8 mouse cellular contexts compared by ENCODE assay signal in the genomic region with DNA sequence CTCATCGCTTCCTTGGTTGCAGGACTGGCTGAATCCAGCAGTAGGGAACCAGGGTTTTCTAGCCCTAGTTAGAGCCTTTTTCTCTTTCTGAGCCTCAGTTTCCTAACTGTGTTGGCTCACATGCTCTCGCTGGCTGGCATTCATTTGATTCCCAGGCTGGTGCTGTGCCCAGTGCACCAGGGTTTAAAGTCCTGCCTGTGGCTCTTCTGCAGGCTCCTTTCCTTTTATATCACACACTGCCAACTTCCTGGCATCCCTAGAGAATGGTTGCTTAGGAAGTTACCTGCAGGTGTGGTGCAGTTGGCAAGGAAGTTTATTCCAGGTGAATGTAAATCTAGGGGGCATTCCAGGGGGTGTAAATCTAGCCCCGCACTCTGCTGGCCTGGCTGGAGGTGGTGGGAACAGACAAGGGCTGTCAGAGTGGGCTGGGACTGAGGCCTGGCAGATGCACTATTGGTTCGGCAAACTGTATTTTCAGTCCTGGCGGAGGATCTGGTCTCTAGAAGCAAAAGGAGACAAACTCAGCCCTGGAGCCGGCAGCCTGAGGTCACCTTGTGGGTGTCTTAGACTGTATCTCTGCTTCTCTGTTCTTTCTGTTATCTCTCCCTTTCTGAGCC. TPM values are rescaled to one million over a fixed set of nuclear protein-coding genes. Genes with fewer than 3 reads are reported as not detected.
DNase-seq lines count a peak whose midpoint lies in the region; ATAC-seq lines count a peak whose summit lies in the region.

No protein-coding gene starts in this region.

- peak overlapping the region; percentile 79 for H3K4me2 ChIP-seq in heart, embryonic 11.5 days
- peak overlapping the region; percentile 97 for H3K4me2 ChIP-seq in embryonic facial prominence, embryonic 13.5 days
- H3K4me2 ChIP-seq in intestine, embryonic 16.5 days (ENCODE audit: low read depth, low read length) = peak overlapping the region; percentile 80

- DNase-seq in heart, adult 18-20 months = no peak
- no peak for DNase-seq in midbrain, embryonic 10.5 days (ENCODE audit: low spot score)
- DNase-seq in frontal cortex, postnatal 10 days (ENCODE audit: low spot score in 2 of 2) = no peak
- no peak for DNase-seq in ovary, postnatal 10 days (ENCODE audit: low spot score)

- H3K27ac ChIP-seq in heart, embryonic 11.5 days (ENCODE audit: low read depth, low read length) = peak overlapping the region; percentile 46
- H3K27ac ChIP-seq in embryonic facial prominence, embryonic 13.5 days = peak overlapping the region; percentile 49
- H3K27ac ChIP-seq in intestine, embryonic 16.5 days (ENCODE audit: low read length) = peak overlapping the region; percentile 65
- H3K27ac ChIP-seq in midbrain, embryonic 10.5 days (replicated peaks) = peak overlapping the region; percentile 89

- H3K4me1 ChIP-seq in heart, embryonic 11.5 days (ENCODE audit: control insufficient read depth, insufficient read depth, low read length) = peaks cover 14% of the 10 kb centered on the region
- peaks cover 30% of the 10 kb centered on the region for H3K4me1 ChIP-seq in embryonic facial prominence, embryonic 13.5 days
- peaks cover 18% of the 10 kb centered on the region for H3K4me1 ChIP-seq in intestine, embryonic 16.5 days (ENCODE audit: control insufficient read depth, insufficient read depth, low read length)
- H3K4me1 ChIP-seq in midbrain, embryonic 10.5 days = peaks cover 31% of the 10 kb centered on the region

- H3K36me3 ChIP-seq in heart, embryonic 11.5 days (ENCODE audit: control insufficient read depth, insufficient read depth, low read length) = peaks cover 10% of the 10 kb centered on the region
- H3K36me3 ChIP-seq in embryonic facial prominence, embryonic 13.5 days = peaks cover 26% of the 10 kb centered on the region
- peaks cover 5% of the 10 kb centered on the region for H3K36me3 ChIP-seq in intestine, embryonic 16.5 days (ENCODE audit: control insufficient read depth, insufficient read depth, low read length)
- peaks cover 29% of the 10 kb centered on the region for H3K36me3 ChIP-seq in midbrain, embryonic 10.5 days

- H3K9ac ChIP-seq in heart, embryonic 11.5 days (ENCODE audit: low read depth, low read length) = peak overlapping the region; percentile 59; the same call in 1 of the 2 replicates
- H3K9ac ChIP-seq in embryonic facial prominence, embryonic 13.5 days = peak overlapping the region; percentile 36; the same call in 1 of the 2 replicates
- peak overlapping the region; percentile 55 for H3K9ac ChIP-seq in intestine, embryonic 16.5 days (ENCODE audit: low read depth, low read length)

- H3K4me3 ChIP-seq in heart, embryonic 11.5 days (ENCODE audit: low read depth, low read length) = peak overlapping the region; percentile 92
- peak overlapping the region; percentile 85 for H3K4me3 ChIP-seq in embryonic facial prominence, embryonic 13.5 days
- peak overlapping the region; percentile 85; the same call in 1 of the 2 replicates for H3K4me3 ChIP-seq in intestine, embryonic 16.5 days (ENCODE audit: low read length)
- peak overlapping the region; percentile 93 for H3K4me3 ChIP-seq in midbrain, embryonic 10.5 days

- 57% methylated on average over 6 of the region's 6 CpGs for WGBS in heart, embryonic 11.5 days (ENCODE audit: insufficient replicate concordance)
- 59% methylated on average over 6 of the region's 6 CpGs for WGBS in embryonic facial prominence, embryonic 13.5 days
- 63% methylated on average over 6 of the region's 6 CpGs for WGBS in intestine, embryonic 16.5 days
- WGBS in midbrain, embryonic 10.5 days = 81% methylated on average over 6 of the region's 6 CpGs

- H3K9me3 ChIP-seq in heart, embryonic 11.5 days (replicated peaks; ENCODE audit: control insufficient read depth, low read length) = no peaks in the 10 kb centered on the region
- no peaks in the 10 kb centered on the region for H3K9me3 ChIP-seq in embryonic facial prominence, embryonic 13.5 days
- H3K9me3 ChIP-seq in intestine, embryonic 16.5 days (ENCODE audit: control insufficient read depth, low read length) = no peaks in the 10 kb centered on the region
- H3K9me3 ChIP-seq in midbrain, embryonic 10.5 days (replicated peaks) = no peaks in the 10 kb centered on the region

- 0 out of 2 replicates have a peak, but pooled peaks have one; percentile 1 for ATAC-seq in heart, embryonic 11.5 days (replicated peaks; ENCODE audit: insufficient number of reproducible peaks, low FRiP score, low TSS enrichment)
- no peak for ATAC-seq in embryonic facial prominence, embryonic 13.5 days (ENCODE audit: insufficient number of reproducible peaks, insufficient read depth, low FRiP score, low TSS enrichment, low read depth)
- no peak for ATAC-seq in intestine, embryonic 16.5 days
- ATAC-seq in monocyte, adult 5-6 weeks (replicated peaks; ENCODE audit: insufficient number of reproducible peaks, low FRiP score, low TSS enrichment, poor library complexity, severe bottlenecking) = no peak

- no peaks in the 10 kb centered on the region for H3K27me3 ChIP-seq in heart, embryonic 11.5 days (ENCODE audit: control insufficient read depth, insufficient read depth, low read length)
- H3K27me3 ChIP-seq in embryonic facial prominence, embryonic 13.5 days = no peaks in the 10 kb centered on the region
- no peaks in the 10 kb centered on the region for H3K27me3 ChIP-seq in intestine, embryonic 16.5 days (replicated peaks; ENCODE audit: control insufficient read depth, insufficient read depth, low read length)
- H3K27me3 ChIP-seq in midbrain, embryonic 10.5 days (ENCODE audit: low read depth, poor library complexity, severe bottlenecking) = no peaks in the 10 kb centered on the region

RNA-seq across cellular contexts. Expression of gene Ppif, which starts 0.6 kb away (rescaled TPM):
- polyA plus RNA-seq in heart, embryonic 11.5 days (2014; fragmentation: Nextera tagmentation; extraction: Ambion mirVana) = 92.7 and 99.4 TPM in 2 replicates
- 100 to 1,000 TPM; 287 to 306 TPM for total RNA-seq in heart, adult 18-20 months (2021)
- polyA plus RNA-seq in embryonic facial prominence, embryonic 13.5 days (2015; fragmentation: Nextera tagmentation; extraction: Ambion mirVana) = 31.4 and 34.1 TPM in 2 replicates
- 125 and 134 TPM in 2 replicates for polyA plus RNA-seq in intestine, embryonic 16.5 days (2015; fragmentation: Nextera tagmentation; extraction: Ambion mirVana)
- polyA plus RNA-seq in midbrain, embryonic 10.5 days (2016; fragmentation: Nextera tagmentation; extraction: Ambion mirVana) = 54.7 and 56.1 TPM in 2 replicates
- 3.2 to 11.4 TPM (median 7.9 TPM) in 3 replicates for total RNA-seq in monocyte, adult 5-6 weeks (2017)
